Comparison of ENCODE assay signal across 9 mouse cellular contexts in genomic region chr11:75487496-75487895, GRCm38 (mm10). TPM values are rescaled to one million over a fixed set of nuclear protein-coding genes. Genes with fewer than 3 reads are reported as not detected.
DNase-seq lines count a peak whose midpoint lies in the region; ATAC-seq and TF ChIP-seq lines count a peak whose summit lies in the region.
"Had no signal": no experiment of that assay in that cellular context is flagged by ENCODE, and none has a peak within 500 bp of the region (broad histone marks: within the 10 kb centered on the region; RNA-seq: fewer than 3 reads in every experiment).

No protein-coding gene starts in this region.

- H3K4me3 ChIP-seq in kidney, postnatal 0 days (replicated peaks; ENCODE audit: low read depth, low read length) = peak overlapping the region; percentile 99
- H3K4me3 ChIP-seq in bone marrow macrophage, adult 2 months (ENCODE audit: insufficient read depth, low read length) = peak overlapping the region; percentile 92
- H3K4me3 ChIP-seq in hindbrain, embryonic 16.5 days (ENCODE audit: low read length) = peak overlapping the region; percentile 95
- H3K4me3 ChIP-seq in midbrain, postnatal 0 days (ENCODE audit: low read depth, low read length) = peak overlapping the region; percentile 99

- H3K9me3 ChIP-seq in kidney, postnatal 0 days (replicated peaks; ENCODE audit: low read length) = no peaks in the 10 kb centered on the region
- H3K9me3 ChIP-seq in hindbrain, embryonic 16.5 days (ENCODE audit: control insufficient read depth, low read length) = no peaks in the 10 kb centered on the region
- no peaks in the 10 kb centered on the region for H3K9me3 ChIP-seq in midbrain, postnatal 0 days (ENCODE audit: low read length)

- DNase-seq in kidney, postnatal 0 days (ENCODE audit: low spot score) = no peak
- DNase-seq in kidney, postnatal 10 days = no peak
- DNase-seq in midbrain, postnatal 0 days (ENCODE audit: low spot score) = no peak
- DNase-seq in spleen, postnatal 4 days (ENCODE audit: low spot score in 2 of 2) = no peak
- no peak for DNase-seq in gastrocnemius, postnatal 36 days
- DNase-seq in left cerebral cortex, postnatal 36 days (ENCODE audit: low spot score in 2 of 2) = no peak
- DNase-seq: lung, adult 18-20 months had no signal

- H3K36me3 ChIP-seq in kidney, postnatal 0 days (ENCODE audit: insufficient read depth, low read length) = peaks cover 31% of the 10 kb centered on the region
- H3K36me3 ChIP-seq in hindbrain, embryonic 16.5 days (ENCODE audit: control insufficient read depth, insufficient read depth, low read length) = peaks cover 31% of the 10 kb centered on the region
- peaks cover 32% of the 10 kb centered on the region for H3K36me3 ChIP-seq in midbrain, postnatal 0 days (ENCODE audit: insufficient read depth, low read length)

- intact Hi-C loops in gastrocnemius, postnatal 36 days (cut with DNase I) = no loop called here
- intact Hi-C loops in left cerebral cortex, postnatal 36 days (cut with DNase I) = no loop called here

- no peak for TF ChIP-seq CTCF in kidney, postnatal 0 days (IDR thresholded peaks at IDR 0.05; ENCODE audit: low read depth)
- no peak for TF ChIP-seq CTCF in bone marrow macrophage, adult 2 months (IDR thresholded peaks at IDR 0.05; ENCODE audit: low read depth, low read length)
- TF ChIP-seq CTCF in midbrain, postnatal 0 days (IDR thresholded peaks at IDR 0.05) = no peak

- WGBS in kidney, postnatal 0 days = 37% methylated on average over 6 of the region's 6 CpGs
- 44% methylated on average over 6 of the region's 6 CpGs for WGBS in hindbrain, embryonic 16.5 days
- WGBS in midbrain, postnatal 0 days = 45% methylated on average over 6 of the region's 6 CpGs

- H3K27me3 ChIP-seq in kidney, postnatal 0 days (ENCODE audit: insufficient read depth, low read length) = no peaks in the 10 kb centered on the region
- H3K27me3 ChIP-seq in hindbrain, embryonic 16.5 days (replicated peaks; ENCODE audit: control insufficient read depth, insufficient read depth, low read length) = no peaks in the 10 kb centered on the region
- no peaks in the 10 kb centered on the region for H3K27me3 ChIP-seq in midbrain, postnatal 0 days (ENCODE audit: insufficient read depth, low read length)

- H3K27ac ChIP-seq in kidney, postnatal 0 days = peak overlapping the region; percentile 82
- H3K27ac ChIP-seq in bone marrow macrophage, adult 2 months (ENCODE audit: insufficient read depth, low read depth, low read length) = peak overlapping the region; percentile 62
- H3K27ac ChIP-seq in hindbrain, embryonic 16.5 days (ENCODE audit: low read depth, low read length) = no peak overlapping the region
- peak overlapping the region; percentile 85; the same call in 1 of the 2 replicates for H3K27ac ChIP-seq in midbrain, postnatal 0 days (ENCODE audit: low read depth, low read length)

- TF ChIP-seq POLR2A in bone marrow macrophage, adult 2 months (IDR thresholded peaks at IDR 0.05; ENCODE audit: borderline replicate concordance, low read depth, low read length) = no peak

- H3K4me1 ChIP-seq in kidney, postnatal 0 days (replicated peaks; ENCODE audit: insufficient read depth, low read length) = peaks cover 8% of the 10 kb centered on the region
- H3K4me1 ChIP-seq in bone marrow macrophage, adult 2 months (ENCODE audit: control insufficient read depth, insufficient read depth, low read length) = peaks cover 4% of the 10 kb centered on the region
- peaks cover 9% of the 10 kb centered on the region for H3K4me1 ChIP-seq in hindbrain, embryonic 16.5 days (ENCODE audit: control insufficient read depth, insufficient read depth, low read depth, low read length)
- H3K4me1 ChIP-seq in midbrain, postnatal 0 days (ENCODE audit: insufficient read depth, low read length) = peaks cover 8% of the 10 kb centered on the region; the same call in 1 of the 2 replicates

- no peak for ATAC-seq in kidney, postnatal 0 days (replicated peaks; ENCODE audit: low FRiP score, low read depth)
- no peak for ATAC-seq in hindbrain, embryonic 16.5 days
- ATAC-seq in midbrain, postnatal 0 days (ENCODE audit: low FRiP score) = no peak

- H3K4me2 ChIP-seq in kidney, postnatal 0 days (ENCODE audit: low read length) = peak overlapping the region; percentile 94
- H3K4me2 ChIP-seq in hindbrain, embryonic 16.5 days (ENCODE audit: low read length) = peak overlapping the region; percentile 96
- H3K4me2 ChIP-seq in midbrain, postnatal 0 days (ENCODE audit: low read depth, low read length, poor library complexity, severe bottlenecking) = peak overlapping the region; percentile 89

- peak overlapping the region; percentile 99 for H3K9ac ChIP-seq in kidney, postnatal 0 days (ENCODE audit: low read depth, low read length)
- peak overlapping the region; percentile 99 for H3K9ac ChIP-seq in hindbrain, embryonic 16.5 days (ENCODE audit: low read depth, low read length)
- peak overlapping the region; percentile 96 for H3K9ac ChIP-seq in midbrain, postnatal 0 days (replicated peaks; ENCODE audit: low read length, poor library complexity, severe bottlenecking)

RNA-seq across cellular contexts. Expression of gene Prpf8, which starts 0.9 kb away (rescaled TPM):
- 36.3 and 36.6 TPM in 2 replicates for polyA plus RNA-seq in kidney, postnatal 0 days (2015; fragmentation: Nextera tagmentation; extraction: Ambion mirVana)
- polyA plus RNA-seq in bone marrow macrophage, adult 2 months (2012; ENCODE audit: insufficient read depth, insufficient read length, missing spikeins) = 51.0 and 65.7 TPM in 2 replicates
- polyA plus RNA-seq in hindbrain, embryonic 16.5 days (2015; fragmentation: Nextera tagmentation; extraction: Ambion mirVana) = 38.8 and 41.9 TPM in 2 replicates
- total RNA-seq in midbrain, postnatal 0 days (2014; rRNA removed) = 121 and 129 TPM in 2 replicates
- polyA plus RNA-seq in midbrain, postnatal 0 days (2015; fragmentation: Nextera tagmentation; extraction: Ambion mirVana) = 25.7 and 27.6 TPM in 2 replicates
- total RNA-seq in gastrocnemius, postnatal 36 days (2021) = 10 to 100 TPM; 56.1 to 64.1 TPM
- 100 to 1,000 TPM; 127 to 138 TPM for total RNA-seq in left cerebral cortex, postnatal 36 days (2021)

RNA-seq across cellular contexts. Expression of gene Rilp, which starts 22.4 kb away (rescaled TPM):
- polyA plus RNA-seq in kidney, postnatal 0 days (2015; fragmentation: Nextera tagmentation; extraction: Ambion mirVana) = 4.2 and 4.5 TPM in 2 replicates
- polyA plus RNA-seq in bone marrow macrophage, adult 2 months (2012; ENCODE audit: insufficient read depth, insufficient read length, missing spikeins) = 12.8 and 15.9 TPM in 2 replicates
- polyA plus RNA-seq in hindbrain, embryonic 16.5 days (2015; fragmentation: Nextera tagmentation; extraction: Ambion mirVana) = 2.9 and 4.2 TPM in 2 replicates
- 5.7 and 7.0 TPM in 2 replicates for total RNA-seq in midbrain, postnatal 0 days (2014; rRNA removed)
- 6.9 and 7.5 TPM in 2 replicates for polyA plus RNA-seq in midbrain, postnatal 0 days (2015; fragmentation: Nextera tagmentation; extraction: Ambion mirVana)
- total RNA-seq in gastrocnemius, postnatal 36 days (2021) = 10 to 100 TPM; 39.1 to 40.1 TPM
- total RNA-seq in left cerebral cortex, postnatal 36 days (2021) = 1 to 10 TPM; 1.9 to 2.3 TPM

RNA-seq across cellular contexts. Expression of gene Scarf1, which starts 25.8 kb away (rescaled TPM):
- polyA plus RNA-seq in kidney, postnatal 0 days (2015; fragmentation: Nextera tagmentation; extraction: Ambion mirVana) = 13.6 and 14.4 TPM in 2 replicates
- 32.8 and 33.5 TPM in 2 replicates for polyA plus RNA-seq in bone marrow macrophage, adult 2 months (2012; ENCODE audit: insufficient read depth, insufficient read length, missing spikeins)
- 4.2 and 4.6 TPM in 2 replicates for polyA plus RNA-seq in hindbrain, embryonic 16.5 days (2015; fragmentation: Nextera tagmentation; extraction: Ambion mirVana)
- total RNA-seq in midbrain, postnatal 0 days (2014; rRNA removed) = 3.6 and 3.8 TPM in 2 replicates
- 3.0 and 3.5 TPM in 2 replicates for polyA plus RNA-seq in midbrain, postnatal 0 days (2015; fragmentation: Nextera tagmentation; extraction: Ambion mirVana)
- total RNA-seq in gastrocnemius, postnatal 36 days (2021) = 1 to 10 TPM; 2.8 to 3.1 TPM
- 1 to 10 TPM; 1.2 to 1.8 TPM for total RNA-seq in left cerebral cortex, postnatal 36 days (2021)

RNA-seq across cellular contexts. Expression of gene Tlcd2, which starts 26.0 kb away (rescaled TPM):
- 9.3 and 11.8 TPM in 2 replicates for polyA plus RNA-seq in kidney, postnatal 0 days (2015; fragmentation: Nextera tagmentation; extraction: Ambion mirVana)
- 3.6 and 4.3 TPM in 2 replicates for polyA plus RNA-seq in bone marrow macrophage, adult 2 months (2012; ENCODE audit: insufficient read depth, insufficient read length, missing spikeins)
- polyA plus RNA-seq in hindbrain, embryonic 16.5 days (2015; fragmentation: Nextera tagmentation; extraction: Ambion mirVana) = 2.0 and 2.9 TPM in 2 replicates
- total RNA-seq in midbrain, postnatal 0 days (2014; rRNA removed) = 0.66 and 0.76 TPM in 2 replicates
- polyA plus RNA-seq in midbrain, postnatal 0 days (2015; fragmentation: Nextera tagmentation; extraction: Ambion mirVana) = 1.6 and 1.9 TPM in 2 replicates
- total RNA-seq in gastrocnemius, postnatal 36 days (2021) = 1 to 10 TPM; 3.4 to 3.6 TPM
- under 1 TPM in 1 of 2 experiments, not detected in 1; 0.47 TPM for total RNA-seq in left cerebral cortex, postnatal 36 days (2021)

RNA-seq across cellular contexts. Expression of gene Wdr81, which starts 33.0 kb away (rescaled TPM):
- polyA plus RNA-seq in kidney, postnatal 0 days (2015; fragmentation: Nextera tagmentation; extraction: Ambion mirVana) = 4.9 and 5.3 TPM in 2 replicates
- 41.1 and 46.6 TPM in 2 replicates for polyA plus RNA-seq in bone marrow macrophage, adult 2 months (2012; ENCODE audit: insufficient read depth, insufficient read length, missing spikeins)
- 6.1 and 8.1 TPM in 2 replicates for polyA plus RNA-seq in hindbrain, embryonic 16.5 days (2015; fragmentation: Nextera tagmentation; extraction: Ambion mirVana)
- 17.4 and 29.7 TPM in 2 replicates for total RNA-seq in midbrain, postnatal 0 days (2014; rRNA removed)
- 4.5 and 4.8 TPM in 2 replicates for polyA plus RNA-seq in midbrain, postnatal 0 days (2015; fragmentation: Nextera tagmentation; extraction: Ambion mirVana)
- total RNA-seq in gastrocnemius, postnatal 36 days (2021) = 1 to 10 TPM; 4.1 to 5.4 TPM
- total RNA-seq in left cerebral cortex, postnatal 36 days (2021) = 10 to 100 TPM; 20.1 to 20.4 TPM
